Mouse (Mus musculus): ENCODE results near the gene 1700017B05Rik. TPM values are rescaled to one million over a fixed set of nuclear protein-coding genes. Genes with fewer than 3 reads are reported as not detected.
"Not testable (repeated sequence)": the region's sequence is repeated elsewhere in the genome, so short reads cannot be mapped to it uniquely, and the experiment has no call there.

The 1700017B05Rik gene
- polyA plus RNA-seq, 1 experiment from 2014 or later = 18.1 TPM

GRCm38 (mm10) chr9:57226628-57227122 lies 35.7 kb downstream of the 1700017B05Rik start:
- not testable (repeated sequence) for H3K4me3 ChIP-seq; H3K9ac ChIP-seq; H3K36me3 ChIP-seq; H3K27ac ChIP-seq; ATAC-seq (ENCODE audit: insufficient number of reproducible peaks, insufficient read depth, low FRiP score, low TSS enrichment, low read depth); H3K4me2 ChIP-seq; H3K27me3 ChIP-seq; H3K9me3 ChIP-seq
- 85% methylated on average over 6 of the region's 6 CpGs for WGBS
- H3K4me1 ChIP-seq = peaks cover 13% of the 10 kb centered on the region

DNA sequence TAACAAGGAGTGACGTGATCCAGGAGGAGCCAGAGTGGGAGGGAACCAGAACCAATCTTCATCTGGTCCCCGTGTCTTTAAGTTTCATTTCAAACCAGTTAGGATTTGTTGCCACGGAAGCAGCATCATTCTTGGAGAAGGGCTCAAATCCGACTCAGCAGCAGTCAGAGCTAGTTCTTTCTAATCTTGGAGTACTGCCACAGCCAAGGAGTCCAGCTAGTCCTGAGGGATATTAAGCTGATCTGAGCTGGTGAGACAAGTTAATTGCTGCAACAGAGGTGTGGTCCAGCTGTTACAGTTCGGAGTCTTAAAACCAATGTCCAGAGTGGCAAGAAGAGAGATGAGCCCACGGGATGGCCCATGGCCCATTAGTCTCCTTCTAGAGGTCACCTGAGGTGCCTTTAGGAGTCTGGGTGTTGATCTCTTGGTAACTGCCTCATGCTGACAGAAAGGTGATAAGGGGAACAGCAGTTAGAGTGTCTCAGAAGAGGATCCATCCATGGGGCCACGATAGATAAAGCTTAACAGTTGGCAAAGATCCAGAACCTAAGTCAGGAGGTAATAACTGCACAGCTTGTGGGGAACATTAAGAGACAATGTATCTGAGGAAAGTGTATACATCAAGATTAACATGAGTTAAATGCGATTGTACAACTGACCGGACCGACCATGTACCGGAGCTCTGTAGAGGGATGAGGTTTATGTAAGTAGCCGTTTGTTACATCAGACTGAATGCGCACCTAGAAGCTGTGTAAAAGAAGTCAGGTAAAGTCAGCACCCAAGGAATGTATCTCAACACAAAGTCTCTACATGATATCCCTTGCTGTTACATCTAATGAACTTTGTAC lies 36.4 kb downstream of the 1700017B05Rik start:
- no peak for ATAC-seq (ENCODE audit: insufficient number of reproducible peaks, insufficient read depth, low FRiP score, low TSS enrichment, low read depth)
- H3K9me3 ChIP-seq = no peaks in the 10 kb centered on the region

GRCm38 (mm10) chr9:57223341-57223740 lies 39.1 kb downstream of the 1700017B05Rik start:
- no peak overlapping the region for H3K27ac ChIP-seq
- H3K27me3 ChIP-seq = no peaks in the 10 kb centered on the region
- no peaks in the 10 kb centered on the region for H3K36me3 ChIP-seq
- ATAC-seq (ENCODE audit: insufficient number of reproducible peaks, insufficient read depth, low FRiP score, low TSS enrichment, low read depth) = no peak
- H3K4me2 ChIP-seq = no peak overlapping the region
- H3K4me3 ChIP-seq = no peak overlapping the region
- H3K9ac ChIP-seq = no peak overlapping the region
- H3K4me1 ChIP-seq = no peaks in the 10 kb centered on the region
- H3K9me3 ChIP-seq = no peaks in the 10 kb centered on the region

More for the DNA sequence above, 36.4 kb downstream of the 1700017B05Rik start:
- WGBS = 79% methylated on average over 13 of the region's 13 CpGs
- peaks cover 10% of the 10 kb centered on the region for H3K4me1 ChIP-seq
- no peak overlapping the region for H3K4me3 ChIP-seq
- H3K4me2 ChIP-seq = no peak overlapping the region
- H3K27ac ChIP-seq = no peak overlapping the region
- no peak overlapping the region for H3K9ac ChIP-seq
- no peaks in the 10 kb centered on the region for H3K27me3 ChIP-seq
- H3K36me3 ChIP-seq = no peaks in the 10 kb centered on the region

- Histone ChIP-seq H3K36me3 (no peaks in the 10 kb centered on the region), H3K4me3 (no peak overlapping the region), H3K4me1 (no peaks in the 10 kb centered on the region), H3K27ac (no peak overlapping the region), H3K27me3 (no peaks in the 10 kb centered on the region), H3K9ac (no peak overlapping the region), H3K4me2 (no peak overlapping the region), H3K9me3 (no peaks in the 10 kb centered on the region)
- ATAC-seq (ENCODE audit: insufficient number of reproducible peaks, insufficient read depth, low FRiP score, low TSS enrichment, low read depth) = no peak
- WGBS = 18% methylated on average over 6 of the region's 6 CpGs
Measured at GRCm38 (mm10) chr9:57220356-57220755, 42.1 kb downstream of the 1700017B05Rik start.

- H3K9me3 ChIP-seq = no peaks in the 10 kb centered on the region
- H3K4me2 ChIP-seq = no peak overlapping the region
- no peaks in the 10 kb centered on the region for H3K4me1 ChIP-seq
- no peaks in the 10 kb centered on the region for H3K36me3 ChIP-seq
- no peaks in the 10 kb centered on the region for H3K27me3 ChIP-seq
- H3K27ac ChIP-seq = no peak overlapping the region
- no peak overlapping the region for H3K4me3 ChIP-seq
- WGBS = 87% methylated on average over 1 of the region's 1 CpGs
- H3K9ac ChIP-seq = no peak overlapping the region
- ATAC-seq (ENCODE audit: insufficient number of reproducible peaks, insufficient read depth, low FRiP score, low TSS enrichment, low read depth) = no peak
Measured at GRCm38 (mm10) chr9:57219511-57219910, 42.9 kb downstream of the 1700017B05Rik start.

GRCm38 (mm10) chr9:57218776-57219175 lies 43.6 kb downstream of the 1700017B05Rik start:
- H3K9ac ChIP-seq = no peak overlapping the region
- WGBS = 81% methylated on average over 5 of the region's 5 CpGs
- H3K9me3 ChIP-seq = no peaks in the 10 kb centered on the region
- H3K36me3 ChIP-seq = no peaks in the 10 kb centered on the region
- H3K27me3 ChIP-seq = no peaks in the 10 kb centered on the region
- H3K27ac ChIP-seq = no peak overlapping the region
- H3K4me1 ChIP-seq = no peaks in the 10 kb centered on the region
- H3K4me3 ChIP-seq = no peak overlapping the region
- H3K4me2 ChIP-seq = no peak overlapping the region
- ATAC-seq (ENCODE audit: insufficient number of reproducible peaks, insufficient read depth, low FRiP score, low TSS enrichment, low read depth) = no peak

DNA sequence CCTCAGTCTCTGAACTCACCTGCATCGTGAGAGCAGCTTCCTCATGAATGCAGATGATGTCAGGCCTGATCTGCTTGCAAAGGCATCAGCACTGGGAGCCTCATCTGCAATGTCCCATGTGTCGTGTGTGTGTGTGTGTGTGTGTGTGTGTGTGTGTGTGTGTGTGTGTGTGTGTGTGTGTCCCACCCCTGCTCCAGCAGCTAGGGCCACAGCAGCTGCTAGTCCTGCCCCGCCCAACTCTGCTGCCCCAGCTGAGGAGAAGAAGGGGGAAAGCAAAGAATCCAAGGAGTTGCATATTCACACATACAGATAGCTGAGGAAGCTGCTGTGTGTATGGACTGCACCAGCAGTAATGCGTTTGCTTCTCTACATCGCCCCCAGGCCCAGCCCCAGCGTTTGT lies 45.2 kb downstream of the 1700017B05Rik start:
- whole genome bisulfite sequencing = 76% methylated on average over 6 of the region's 6 CpGs
- no peak overlapping the region for H3K27ac ChIP-seq
- no peak overlapping the region for H3K9ac ChIP-seq
- H3K9me3 ChIP-seq = no peaks in the 10 kb centered on the region
- H3K4me2 ChIP-seq = no peak overlapping the region
- H3K27me3 ChIP-seq = no peaks in the 10 kb centered on the region
- no peaks in the 10 kb centered on the region for H3K36me3 ChIP-seq
- H3K4me1 ChIP-seq = no peaks in the 10 kb centered on the region
- no peak for ATAC-seq (ENCODE audit: insufficient number of reproducible peaks, insufficient read depth, low FRiP score, low TSS enrichment, low read depth)
- H3K4me3 ChIP-seq = no peak overlapping the region

DNA sequence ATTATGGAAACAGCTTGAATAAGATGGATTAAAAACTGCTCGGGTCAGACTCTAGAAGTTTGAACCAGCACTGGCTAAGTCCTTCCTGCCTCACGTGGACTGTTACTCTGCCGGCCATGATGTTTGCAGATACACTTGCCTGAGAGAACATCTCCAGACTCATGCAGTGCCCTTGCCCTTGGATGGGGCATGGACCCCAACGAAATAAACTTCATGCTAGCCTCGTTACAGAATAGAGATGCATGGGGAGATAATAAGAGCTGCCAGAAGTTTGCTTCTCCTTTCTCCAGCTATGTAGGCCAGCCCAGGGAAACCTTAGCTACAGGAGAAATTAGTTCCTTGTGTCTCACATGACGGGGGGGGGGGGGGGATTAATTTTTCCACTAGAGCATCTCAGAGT lies 47.9 kb downstream of the 1700017B05Rik start:
- H3K9me3 ChIP-seq = no peaks in the 10 kb centered on the region
- no peak overlapping the region for H3K4me3 ChIP-seq
- no peak for ATAC-seq (ENCODE audit: insufficient number of reproducible peaks, insufficient read depth, low FRiP score, low TSS enrichment, low read depth)
- WGBS = 59% methylated on average over 6 of the region's 6 CpGs
- no peaks in the 10 kb centered on the region for H3K27me3 ChIP-seq
- H3K4me2 ChIP-seq = no peak overlapping the region
- no peak overlapping the region for H3K9ac ChIP-seq
- H3K36me3 ChIP-seq = no peaks in the 10 kb centered on the region
- H3K4me1 ChIP-seq = no peaks in the 10 kb centered on the region
- H3K27ac ChIP-seq = no peak overlapping the region

DNA sequence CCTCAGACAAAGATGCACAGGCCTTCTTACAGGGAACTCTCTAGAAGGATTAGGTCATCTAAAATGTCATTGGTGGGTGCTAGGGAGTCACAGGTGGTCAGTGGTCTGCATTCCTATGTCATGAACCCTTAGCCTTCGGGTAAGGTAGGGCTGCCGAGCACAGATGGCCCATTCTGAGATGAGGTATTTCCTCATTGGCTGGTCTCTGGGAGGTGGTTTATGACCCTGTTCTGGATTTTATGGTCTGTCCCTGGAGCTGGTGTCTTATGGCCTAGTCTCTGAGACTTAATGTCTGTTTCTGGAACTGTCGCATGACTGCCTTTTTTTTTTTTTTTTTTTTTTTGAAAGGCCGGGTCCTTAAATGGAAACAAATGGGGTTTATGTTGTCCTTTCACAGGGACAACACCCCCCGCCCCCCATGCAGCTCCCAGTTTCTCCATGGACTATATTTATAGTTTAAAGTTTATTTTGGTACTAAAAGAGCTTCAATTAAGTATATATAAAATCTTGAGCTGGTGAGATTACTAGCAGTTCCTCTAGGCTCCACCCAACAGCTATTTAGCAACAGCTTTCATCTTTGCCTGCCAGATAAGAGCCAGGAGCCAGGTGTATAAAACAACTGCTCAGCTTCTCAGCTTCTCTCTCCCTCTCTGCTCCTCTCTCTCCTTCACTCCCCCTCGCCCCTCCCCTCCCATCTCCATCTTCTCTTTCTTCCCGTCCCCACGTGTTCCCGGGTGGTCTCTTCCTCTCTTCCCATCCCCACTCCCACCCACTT lies 49.8 kb downstream of the 1700017B05Rik start:
- WGBS = 57% methylated on average over 9 of the region's 9 CpGs
- Histone ChIP-seq H3K27ac (no peak overlapping the region), H3K27me3 (no peaks in the 10 kb centered on the region), H3K4me2 (no peak overlapping the region), H3K9ac (no peak overlapping the region), H3K4me1 (no peaks in the 10 kb centered on the region), H3K4me3 (no peak overlapping the region), H3K36me3 (no peaks in the 10 kb centered on the region), H3K9me3 (no peaks in the 10 kb centered on the region)
- ATAC-seq (ENCODE audit: insufficient number of reproducible peaks, insufficient read depth, low FRiP score, low TSS enrichment, low read depth) = no peak

DNA sequence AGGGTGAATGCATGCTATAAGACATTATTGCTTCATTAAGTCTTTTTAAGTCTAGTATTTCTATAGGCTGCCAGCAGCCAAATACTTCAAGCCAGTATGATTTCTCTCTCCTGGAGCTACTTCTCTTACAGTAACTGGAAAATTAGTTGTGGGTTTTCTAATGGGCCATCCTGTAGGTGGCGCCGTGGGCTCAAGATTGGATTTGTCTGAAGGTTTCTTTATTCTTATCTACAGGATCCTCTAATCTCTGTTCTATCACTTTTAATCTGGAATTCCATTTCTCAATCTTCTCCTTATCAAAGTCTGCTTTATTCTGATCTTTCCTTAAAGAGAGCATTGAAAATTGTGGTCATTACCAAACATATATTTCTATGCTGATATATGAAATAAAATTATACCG lies 53.1 kb downstream of the 1700017B05Rik start:
- no peak overlapping the region for H3K4me3 ChIP-seq
- no peaks in the 10 kb centered on the region for H3K4me1 ChIP-seq
- no peaks in the 10 kb centered on the region for H3K36me3 ChIP-seq
- no peak overlapping the region for H3K27ac ChIP-seq
- H3K4me2 ChIP-seq = no peak overlapping the region
- H3K27me3 ChIP-seq = no peaks in the 10 kb centered on the region
- H3K9ac ChIP-seq = no peak overlapping the region
- no peak for ATAC-seq (ENCODE audit: insufficient number of reproducible peaks, insufficient read depth, low FRiP score, low TSS enrichment, low read depth)
- no peaks in the 10 kb centered on the region for H3K9me3 ChIP-seq
- 30% methylated on average over 3 of the region's 3 CpGs for WGBS

DNA sequence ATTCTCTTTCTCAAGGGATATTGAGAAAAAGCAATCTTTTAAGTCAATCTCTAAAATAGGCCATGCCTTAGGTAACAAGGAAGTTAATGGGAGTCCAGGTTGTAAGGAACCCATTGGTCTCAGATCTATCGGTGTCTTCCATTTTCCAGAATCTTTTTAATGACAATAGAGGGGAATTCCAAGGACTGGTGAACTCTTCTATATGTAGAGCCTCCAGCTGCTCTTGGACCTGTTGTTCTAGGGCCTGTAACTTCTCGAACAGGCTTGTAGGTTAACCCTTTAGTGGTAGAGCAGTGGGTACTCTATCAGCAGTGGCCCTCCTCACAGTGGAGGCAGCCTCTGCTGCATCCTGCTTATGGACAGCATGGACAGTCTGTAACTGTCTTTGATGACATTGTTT lies 55.5 kb downstream of the 1700017B05Rik start:
- no peaks in the 10 kb centered on the region for H3K4me1 ChIP-seq
- no peak overlapping the region for H3K27ac ChIP-seq
- H3K4me2 ChIP-seq = no peak overlapping the region
- H3K9ac ChIP-seq = no peak overlapping the region
- H3K36me3 ChIP-seq = no peaks in the 10 kb centered on the region
- no peaks in the 10 kb centered on the region for H3K9me3 ChIP-seq
- no peak for ATAC-seq (ENCODE audit: insufficient number of reproducible peaks, insufficient read depth, low FRiP score, low TSS enrichment, low read depth)
- no peaks in the 10 kb centered on the region for H3K27me3 ChIP-seq
- 68% methylated on average over 2 of the region's 2 CpGs for WGBS
- no peak overlapping the region for H3K4me3 ChIP-seq

GRCm38 (mm10) chr9:57203571-57203970 lies 58.8 kb downstream of the 1700017B05Rik start:
- not testable (repeated sequence) for H3K36me3 ChIP-seq; H3K4me3 ChIP-seq; H3K27me3 ChIP-seq; H3K9me3 ChIP-seq; H3K4me2 ChIP-seq; H3K27ac ChIP-seq; H3K4me1 ChIP-seq; H3K9ac ChIP-seq; ATAC-seq (ENCODE audit: insufficient number of reproducible peaks, insufficient read depth, low FRiP score, low TSS enrichment, low read depth)
- 77% methylated on average over 13 of the region's 13 CpGs for WGBS
